Mouse (Mus musculus): ENCODE data around the gene Rptor.

- TF ChIP-seq CTCF (IDR thresholded peaks at IDR 0.05; ENCODE audit: low read depth, low read length) (no peak), POLR2A (IDR thresholded peaks at IDR 0.05; ENCODE audit: extremely low read depth, insufficient read depth, low read length) (no peak)
Observed at GRCm38 (mm10) chr11:119939073-119939710, 336.5 kb downstream of the Rptor start.

Measured in liver, adult 2 months (tissue).